Comparison of ENCODE assay signal across 10 mouse cellular contexts in the genomic region with DNA sequence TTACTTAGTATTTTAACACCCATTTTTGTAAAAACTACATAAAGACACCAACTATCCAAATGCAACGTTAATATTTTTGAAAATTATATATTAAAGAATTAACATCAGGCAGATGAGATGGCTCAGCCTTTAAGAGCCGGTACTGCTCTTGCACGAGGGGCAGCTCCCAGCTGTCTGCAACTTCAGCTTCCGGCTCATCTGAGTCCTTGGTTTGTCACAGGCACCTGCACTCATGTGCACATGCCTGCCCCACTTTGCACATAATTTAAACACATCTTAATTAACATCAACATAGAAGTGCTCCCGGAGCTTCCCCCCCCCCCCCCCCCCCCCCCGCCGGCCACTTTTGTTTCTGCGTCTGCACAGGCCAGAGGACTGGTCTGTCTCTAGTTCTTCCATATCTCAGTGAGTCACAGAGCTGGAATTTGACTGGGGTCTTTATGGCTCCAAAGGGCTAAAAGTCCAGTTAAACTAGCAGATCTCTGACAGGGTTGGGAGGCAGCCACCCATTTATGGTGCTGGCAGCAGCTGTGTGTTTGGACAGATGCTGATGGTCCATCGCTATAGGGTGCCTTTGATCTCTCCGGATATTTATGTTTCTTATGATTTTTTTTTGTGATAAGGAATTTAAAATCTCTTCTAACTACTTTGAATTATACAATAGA.
A peak's percentile ranks its signal among the peaks of the same experiment; 100 is the strongest.
DNase-seq lines count a peak whose midpoint lies in the region; ATAC-seq and TF ChIP-seq lines count a peak whose summit lies in the region.
"Had no signal": no experiment of that assay in that cellular context is flagged by ENCODE, and none has a peak within 500 bp of the region (broad histone marks: within the 10 kb centered on the region; RNA-seq: fewer than 3 reads in every experiment).

No protein-coding gene starts in this region.

- no peaks in the 10 kb centered on the region for H3K27me3 ChIP-seq in forebrain, embryonic 13.5 days
- H3K27me3 ChIP-seq in forebrain, embryonic 12.5 days: 0 out of 2 replicates have a peak, but pooled peaks cover 4% of the 10 kb centered on the region
- no peaks in the 10 kb centered on the region for H3K27me3 ChIP-seq in thymus, adult 2 months (ENCODE audit: control insufficient read depth, insufficient read depth, low read length)

- DNase-seq in kidney, postnatal 10 days: peak; percentile 25
- no peak for DNase-seq in kidney, adult 8-10 months
- DNase-seq in thymus, adult 2 months: no peak
- DNase-seq in thymus, adult 18-20 months: no peak
- no peak for DNase-seq in adrenal gland, postnatal 25 days
- no peak for DNase-seq in cerebellum, postnatal 14 days

- H3K9ac ChIP-seq in forebrain, embryonic 13.5 days: no peak overlapping the region
- H3K9ac ChIP-seq in forebrain, embryonic 12.5 days: no peak overlapping the region
- H3K9ac ChIP-seq: liver, embryonic 15.5 days had no signal

- no peak overlapping the region for H3K27ac ChIP-seq in forebrain, embryonic 13.5 days
- no peak overlapping the region for H3K27ac ChIP-seq in forebrain, embryonic 12.5 days
- H3K27ac ChIP-seq in thymus, adult 2 months (ENCODE audit: control insufficient read depth, insufficient read depth, low read length): peak overlapping the region; percentile 81; the same call in 1 of the 2 replicates

- TF ChIP-seq POLR2A in thymus, adult 2 months (IDR thresholded peaks at IDR 0.05; ENCODE audit: control insufficient read depth, extremely low read depth, insufficient read depth, low read length, poor library complexity): no peak

- H3K4me1 ChIP-seq in forebrain, embryonic 13.5 days: peaks cover 3% of the 10 kb centered on the region; the same call in 1 of the 2 replicates
- H3K4me1 ChIP-seq in forebrain, embryonic 12.5 days: peaks cover 7% of the 10 kb centered on the region
- H3K4me1 ChIP-seq in thymus, adult 2 months (replicated peaks; ENCODE audit: control insufficient read depth, insufficient read depth, low read length): peaks cover 5% of the 10 kb centered on the region

- no peak overlapping the region for H3K4me2 ChIP-seq in forebrain, embryonic 13.5 days
- no peak overlapping the region for H3K4me2 ChIP-seq in forebrain, embryonic 12.5 days

- H3K36me3 ChIP-seq in forebrain, embryonic 13.5 days (ENCODE audit: poor library complexity, severe bottlenecking): no peaks in the 10 kb centered on the region
- no peaks in the 10 kb centered on the region for H3K36me3 ChIP-seq in forebrain, embryonic 12.5 days (replicated peaks)
- H3K36me3 ChIP-seq in thymus, adult 2 months (ENCODE audit: control insufficient read depth, insufficient read depth, low read length): no peaks in the 10 kb centered on the region
- H3K36me3 ChIP-seq: hindbrain, embryonic 10.5 days; liver, embryonic 15.5 days had no signal

- H3K4me3 ChIP-seq in forebrain, embryonic 13.5 days: no peak overlapping the region
- no peak overlapping the region for H3K4me3 ChIP-seq in forebrain, embryonic 12.5 days (replicated peaks)
- no peak overlapping the region for H3K4me3 ChIP-seq in thymus, adult 2 months (ENCODE audit: control insufficient read depth, insufficient read depth, low read length)
- H3K4me3 ChIP-seq: hindbrain, embryonic 10.5 days; liver, embryonic 15.5 days had no signal

- peak; percentile 67; the same call in 1 of the 2 replicates for ATAC-seq in forebrain, embryonic 13.5 days
- no peak for ATAC-seq in forebrain, embryonic 12.5 days (ENCODE audit: low FRiP score)

- H3K9me3 ChIP-seq in forebrain, embryonic 13.5 days (replicated peaks): no peaks in the 10 kb centered on the region
- H3K9me3 ChIP-seq in forebrain, embryonic 12.5 days: no peaks in the 10 kb centered on the region
- H3K9me3 ChIP-seq: hindbrain, embryonic 10.5 days; liver, embryonic 15.5 days had no signal

- WGBS in forebrain, embryonic 13.5 days: 51% methylated on average over 7 of the region's 10 CpGs
- WGBS in forebrain, embryonic 12.5 days: 51% methylated on average over 6 of the region's 10 CpGs
- WGBS in thymus, adult 2 months: 57% methylated on average over 9 of the region's 10 CpGs

- TF ChIP-seq CTCF in thymus, adult 2 months (IDR thresholded peaks at IDR 0.05; ENCODE audit: borderline replicate concordance, control insufficient read depth, extremely low read depth, insufficient read depth, low read length, poor library complexity): no peak
